Mouse (Mus musculus) bone marrow macrophage, adult 2 months (primary cell): ENCODE measurements around the gene Gm20662.

ENCODE experiments used
- CTCF ChIP-seq: IDR thresholded peaks from 2 replicates; pipeline ENCODE4 v1.5.1; 2012; ENCODE audit warnings: low read depth, mild to moderate bottlenecking, low read length, moderate library complexity
- POLR2A ChIP-seq: IDR thresholded peaks from 2 replicates; pipeline ENCODE4 v1.6.1; 2012; ENCODE audit warnings: mild to moderate bottlenecking, low read depth, low read length, borderline replicate concordance

DNA sequence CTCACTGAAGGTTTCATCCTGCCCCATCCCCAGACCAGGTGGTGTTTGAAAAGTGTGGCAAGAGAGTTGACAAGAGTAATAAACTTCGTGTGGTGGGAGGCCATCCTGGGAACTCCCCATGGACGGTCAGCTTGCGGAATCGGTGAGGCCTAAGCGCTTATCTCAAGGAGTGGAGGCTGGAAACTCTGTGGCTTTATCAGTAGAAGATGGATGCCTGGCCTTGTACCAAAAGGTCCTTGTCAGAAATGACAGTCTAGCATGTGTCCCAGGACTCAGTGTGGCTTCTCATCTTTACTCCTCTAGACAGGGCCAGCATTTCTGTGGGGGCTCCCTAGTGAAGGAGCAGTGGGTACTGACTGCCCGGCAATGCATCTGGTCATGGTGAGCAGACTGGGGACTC, 87.4 kb downstream of the Gm20662 start:
- TF ChIP-seq CTCF (no peak), POLR2A (no peak)
